8 mouse cellular contexts compared by ENCODE assay signal in genomic region chr11:61854988-61855411, GRCm38 (mm10). TPM values are rescaled to one million over a fixed set of nuclear protein-coding genes. Genes with fewer than 3 reads are reported as not detected.
DNase-seq lines count a peak whose midpoint lies in the region; ATAC-seq and TF ChIP-seq lines count a peak whose summit lies in the region.

Gene Ulk2, minus strand, starts transcription at chr11:61855073.

- peak; percentile 94 for TF ChIP-seq POLR2A in heart, adult 2 months (IDR thresholded peaks at IDR 0.05; ENCODE audit: insufficient read depth, low read depth, low read length)

- no peaks in the 10 kb centered on the region for H3K27me3 ChIP-seq in embryonic facial prominence, embryonic 13.5 days
- no peaks in the 10 kb centered on the region for H3K27me3 ChIP-seq in heart, adult 2 months (ENCODE audit: control insufficient read depth, insufficient read depth, low read length)
- no peaks in the 10 kb centered on the region for H3K27me3 ChIP-seq in limb, embryonic 13.5 days
- no peaks in the 10 kb centered on the region for H3K27me3 ChIP-seq in midbrain, embryonic 16.5 days (ENCODE audit: control insufficient read depth, insufficient read depth, low read depth, low read length)

- TF ChIP-seq CTCF in heart, adult 2 months (IDR thresholded peaks at IDR 0.05) = no peak; the same call in 1 of the 2 replicates

- H3K79me2 ChIP-seq in heart, adult 2 months (replicated peaks; ENCODE audit: control insufficient read depth, insufficient read depth, low read length) = no peaks in the 10 kb centered on the region

- H3K27ac ChIP-seq in embryonic facial prominence, embryonic 13.5 days = peak within 1 kb of the TSS; percentile 91
- H3K27ac ChIP-seq in heart, adult 2 months = peak within 1 kb of the TSS; percentile 92
- peak within 1 kb of the TSS; percentile 91 for H3K27ac ChIP-seq in limb, embryonic 13.5 days
- H3K27ac ChIP-seq in midbrain, embryonic 16.5 days (ENCODE audit: low read length) = peak within 1 kb of the TSS; percentile 94

- peak; percentile 88 for ATAC-seq in embryonic facial prominence, embryonic 13.5 days (ENCODE audit: insufficient number of reproducible peaks, insufficient read depth, low FRiP score, low TSS enrichment, low read depth)
- ATAC-seq in limb, embryonic 13.5 days (ENCODE audit: low FRiP score, low read depth) = peak; percentile 94
- peak; percentile 95 for ATAC-seq in midbrain, embryonic 16.5 days

- peak; percentile 72 for DNase-seq in 3T3-L1 (ENCODE audit: low read depth, low spot score)
- peak; percentile 88 to 91 for DNase-seq in adrenal gland, postnatal 36 days
- DNase-seq in heart, adult 2 months = peak; percentile 94 to 95
- peak; percentile 84 to 88 for DNase-seq in kidney, adult 8-10 months
- peak; percentile 80 to 81 for DNase-seq in spleen, postnatal 36 days (ENCODE audit: low spot score in 2 of 2)

- H3K4me2 ChIP-seq in embryonic facial prominence, embryonic 13.5 days = peak within 1 kb of the TSS; percentile 80
- H3K4me2 ChIP-seq in limb, embryonic 13.5 days (replicated peaks) = peak within 1 kb of the TSS; percentile 69
- H3K4me2 ChIP-seq in midbrain, embryonic 16.5 days (ENCODE audit: low read length) = peak within 1 kb of the TSS; percentile 80

- intact Hi-C loops in heart, adult 2 months (cut with DNase I) = loop anchor here (1.0 kb wide), 1 partner anchor 74 kb away; no protein-coding TSS in a partner anchor

- peaks cover 2% of the 10 kb centered on the region; the same call in 1 of the 2 replicates for H3K36me3 ChIP-seq in embryonic facial prominence, embryonic 13.5 days
- peaks cover 9% of the 10 kb centered on the region for H3K36me3 ChIP-seq in heart, adult 2 months (ENCODE audit: control insufficient read depth, insufficient read depth, low read length)
- peaks cover 2% of the 10 kb centered on the region; the same call in 1 of the 2 replicates for H3K36me3 ChIP-seq in limb, embryonic 13.5 days
- no peaks in the 10 kb centered on the region for H3K36me3 ChIP-seq in midbrain, embryonic 16.5 days (ENCODE audit: control insufficient read depth, insufficient read depth, low read length)

- H3K9me3 ChIP-seq in embryonic facial prominence, embryonic 13.5 days = no peaks in the 10 kb centered on the region
- no peaks in the 10 kb centered on the region for H3K9me3 ChIP-seq in limb, embryonic 13.5 days
- no peaks in the 10 kb centered on the region for H3K9me3 ChIP-seq in midbrain, embryonic 16.5 days (replicated peaks; ENCODE audit: control insufficient read depth, low read length, poor library complexity, severe bottlenecking)

- H3K9ac ChIP-seq in embryonic facial prominence, embryonic 13.5 days = peak within 1 kb of the TSS; percentile 94
- H3K9ac ChIP-seq in heart, adult 2 months (ENCODE audit: low read depth, low read length) = peak within 1 kb of the TSS; percentile 99
- H3K9ac ChIP-seq in limb, embryonic 13.5 days = peak within 1 kb of the TSS; percentile 97
- H3K9ac ChIP-seq in midbrain, embryonic 16.5 days (ENCODE audit: low read depth, low read length) = peak within 1 kb of the TSS; percentile 100

- H3K4me3 ChIP-seq in embryonic facial prominence, embryonic 13.5 days = peak within 1 kb of the TSS; percentile 92
- H3K4me3 ChIP-seq in heart, adult 2 months = peak within 1 kb of the TSS; percentile 63
- H3K4me3 ChIP-seq in limb, embryonic 13.5 days = peak within 1 kb of the TSS; percentile 98
- H3K4me3 ChIP-seq in midbrain, embryonic 16.5 days (ENCODE audit: low read depth, low read length) = peak within 1 kb of the TSS; percentile 95

- under 1% methylated on average over 55 of the region's 58 CpGs for WGBS in embryonic facial prominence, embryonic 13.5 days
- 1% methylated on average over 58 of the region's 58 CpGs for WGBS in heart, adult 2 months
- whole genome bisulfite sequencing in limb, embryonic 13.5 days = under 1% methylated on average over 56 of the region's 58 CpGs
- WGBS in midbrain, embryonic 16.5 days = under 1% methylated on average over 57 of the region's 58 CpGs

- peak; percentile 72 for TF ChIP-seq EP300 in heart, adult 2 months (IDR thresholded peaks at IDR 0.05; ENCODE audit: insufficient read depth, low read depth, low read length)

- H3K4me1 ChIP-seq in embryonic facial prominence, embryonic 13.5 days = peaks cover 5% of the 10 kb centered on the region
- H3K4me1 ChIP-seq in heart, adult 2 months (ENCODE audit: control insufficient read depth, insufficient read depth, low read length) = peaks cover 6% of the 10 kb centered on the region
- H3K4me1 ChIP-seq in limb, embryonic 13.5 days = peaks cover 6% of the 10 kb centered on the region; the same call in 1 of the 2 replicates
- H3K4me1 ChIP-seq in midbrain, embryonic 16.5 days (ENCODE audit: control insufficient read depth, insufficient read depth, low read length) = peaks cover 29% of the 10 kb centered on the region

RNA-seq across cellular contexts. Expression of gene Ulk2, which starts in this region (rescaled TPM):
- 10 to 100 TPM; 31.3 to 38.2 TPM for total RNA-seq in adrenal gland, postnatal 36 days (2021)
- polyA plus RNA-seq in embryonic facial prominence, embryonic 13.5 days (2015; fragmentation: Nextera tagmentation; extraction: Ambion mirVana) = 16.7 and 20.3 TPM in 2 replicates
- total RNA-seq in heart, adult 2 months (2021) = 10 to 100 TPM; 47.1 to 53.7 TPM
- polyA plus RNA-seq in heart, adult 2 months (2012; rRNA removed) = 65.4 and 93.3 TPM in 2 replicates
- polyA plus RNA-seq in limb, embryonic 13.5 days (2015; fragmentation: Nextera tagmentation; extraction: Ambion mirVana) = 15.9 and 17.4 TPM in 2 replicates
- 43.9 and 44.0 TPM in 2 replicates for polyA plus RNA-seq in midbrain, embryonic 16.5 days (2015; fragmentation: Nextera tagmentation; extraction: Ambion mirVana)

Comparison
In these comparisons a context has a peak if more than half of its experiments do, and no peak if none do; other contexts are left out.
1. Peak in every context shown above with its lines: DNase-seq, ATAC-seq, H3K4me3 ChIP-seq and H3K27ac ChIP-seq.